Mouse (Mus musculus) olfactory bulb, adult 2 months (tissue): ENCODE data around the gene Pim1.

Experiments used
- CTCF ChIP-seq: fragments of 200-500 bp; IDR thresholded peaks from 2 replicates; pipeline ENCODE4 v1.5.1; 2012; ENCODE audit warnings: low read depth, mild to moderate bottlenecking, low read length, moderate library complexity; ENCODE audit not compliant: insufficient read depth
- POLR2A ChIP-seq: fragments of 200-500 bp; IDR thresholded peaks from 2 replicates; pipeline ENCODE4 v1.6.1; 2012; ENCODE audit warnings: mild to moderate bottlenecking, low read depth, low read length, moderate library complexity; ENCODE audit not compliant: insufficient read depth

DNA sequence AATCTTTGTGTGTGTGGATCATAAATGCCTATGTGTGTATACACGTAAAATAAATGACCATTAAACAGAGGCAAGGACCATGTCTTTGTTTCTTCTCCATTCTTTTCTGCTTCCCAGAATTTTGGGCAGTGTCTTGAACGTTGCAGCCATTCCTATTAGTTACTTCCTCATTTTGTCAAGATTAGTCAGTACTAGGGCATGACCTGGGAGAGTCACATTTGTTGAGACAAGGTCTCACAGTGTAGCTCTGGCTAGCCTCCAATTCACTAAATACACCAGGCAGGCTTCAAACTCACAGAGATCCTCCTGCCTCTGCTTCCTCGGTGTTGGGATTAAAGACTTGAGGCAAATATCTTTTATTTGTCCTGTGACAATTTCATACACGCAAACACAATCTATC, 12.3 kb upstream of the Pim1 start:
- no peak for TF ChIP-seq CTCF
- no peak for TF ChIP-seq POLR2A
